13 mouse cellular contexts compared by ENCODE assay signal in the genomic region with DNA sequence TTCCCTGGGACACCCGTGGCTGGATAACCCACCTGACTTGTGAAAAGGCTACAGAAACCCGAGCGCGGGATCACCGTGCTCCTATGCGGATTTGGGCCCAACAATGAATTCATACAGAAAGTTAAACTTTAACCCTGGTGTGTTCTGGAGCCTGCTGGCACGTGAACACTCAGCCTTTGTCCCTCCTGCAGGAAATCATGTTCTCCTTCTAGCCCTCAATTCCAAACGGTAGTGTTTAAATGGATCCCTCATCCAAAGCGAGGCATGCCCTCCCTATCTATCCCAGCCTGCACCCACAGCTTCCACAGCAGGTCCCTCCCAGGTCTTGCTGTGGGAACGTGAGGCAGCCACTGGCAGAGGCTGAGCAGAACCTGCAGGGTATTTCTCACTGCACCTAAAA. TPM values are rescaled to one million over a fixed set of nuclear protein-coding genes. Genes with fewer than 3 reads are reported as not detected.
DNase-seq lines count a peak whose midpoint lies in the region; ATAC-seq and TF ChIP-seq lines count a peak whose summit lies in the region.
"Had no signal": no experiment of that assay in that cellular context is flagged by ENCODE, and none has a peak within 500 bp of the region (broad histone marks: within the 10 kb centered on the region; RNA-seq: fewer than 3 reads in every experiment).

No protein-coding gene starts in this region.

- H3K4me3 ChIP-seq in lung, embryonic 16.5 days (ENCODE audit: low read length) = no peak overlapping the region
- no peak overlapping the region for H3K4me3 ChIP-seq in layer of hippocampus, adult 2 months
- H3K4me3 ChIP-seq: erythroblast, embryonic 14.5 days; heart, embryonic 15.5 days; megakaryocyte, embryonic 14.5 days; neural tube, embryonic 12.5 days had no signal

- peak; percentile 1 for DNase-seq in adrenal gland, adult 2 months
- DNase-seq in adrenal gland, postnatal 10 days = no peak
- DNase-seq in lung, postnatal 36 days = no peak
- DNase-seq in kidney, postnatal 25 days = peak; percentile 54 to 74
- DNase-seq in yolk sac, embryonic 10.5 days (ENCODE audit: low spot score) = peak; percentile 54
- no peak for DNase-seq in layer of hippocampus, adult 2 months (ENCODE audit: low spot score in 2 of 2)
- no peak for DNase-seq in heart, adult 8-10 months (ENCODE audit: low spot score)
- DNase-seq: cerebellum, postnatal 36 days had no signal

- 55% methylated on average over 10 of the region's 10 CpGs for WGBS in lung, embryonic 16.5 days

- no peak overlapping the region for H3K4me2 ChIP-seq in lung, embryonic 16.5 days (ENCODE audit: low read depth, low read length)
- H3K4me2 ChIP-seq: heart, embryonic 15.5 days; neural tube, embryonic 12.5 days had no signal

- no peaks in the 10 kb centered on the region for H3K4me1 ChIP-seq in lung, embryonic 16.5 days (replicated peaks; ENCODE audit: control insufficient read depth, insufficient read depth, low read length)
- H3K4me1 ChIP-seq: megakaryocyte, embryonic 14.5 days had no signal

- no peaks in the 10 kb centered on the region for H3K27me3 ChIP-seq in lung, embryonic 16.5 days (ENCODE audit: control insufficient read depth, insufficient read depth, low read depth, low read length)
- H3K27me3 ChIP-seq: heart, embryonic 15.5 days; megakaryocyte, embryonic 14.5 days; neural tube, embryonic 12.5 days had no signal

- no peaks in the 10 kb centered on the region for H3K36me3 ChIP-seq in lung, embryonic 16.5 days (ENCODE audit: control insufficient read depth, insufficient read depth, low read length)

- no peak for TF ChIP-seq CTCF in layer of hippocampus, adult 2 months (conservative IDR thresholded peaks at IDR 0.05)

- peak; percentile 31; the same call in 1 of the 2 replicates for ATAC-seq in lung, embryonic 16.5 days (ENCODE audit: low read depth)

- H3K9me3 ChIP-seq in lung, embryonic 16.5 days (ENCODE audit: control insufficient read depth, low read length) = no peaks in the 10 kb centered on the region
- H3K9me3 ChIP-seq: heart, embryonic 15.5 days; megakaryocyte, embryonic 14.5 days; neural tube, embryonic 12.5 days had no signal

- no peak overlapping the region for H3K9ac ChIP-seq in lung, embryonic 16.5 days (ENCODE audit: low read length)
- H3K9ac ChIP-seq: heart, embryonic 15.5 days; neural tube, embryonic 12.5 days had no signal

- peak overlapping the region; percentile 54; the same call in 1 of the 2 replicates for H3K27ac ChIP-seq in lung, embryonic 16.5 days (ENCODE audit: low read length)
- H3K27ac ChIP-seq in layer of hippocampus, adult 2 months = no peak overlapping the region
- H3K27ac ChIP-seq: heart, embryonic 15.5 days; neural tube, embryonic 12.5 days had no signal

RNA-seq across cellular contexts. Expression of a gene that starts 30.0 kb away (rescaled TPM):
- total RNA-seq in adrenal gland, adult 2 months (2021) = 1 to 10 TPM; 4.7 to 6.1 TPM
- polyA plus RNA-seq in adrenal gland, adult 2 months (2012; rRNA removed) = 1.2 and 3.0 TPM in 2 replicates
- total RNA-seq in adrenal gland, postnatal 10 days (2021) = 10 to 100 TPM in 1 of 2 experiments, 1 to 10 TPM in 1; 9.5 to 10.2 TPM
- polyA plus RNA-seq in lung, embryonic 16.5 days (2015; fragmentation: Nextera tagmentation; extraction: Ambion mirVana) = 3.5 and 4.1 TPM in 2 replicates
- under 1 TPM; 0.79 to 0.92 TPM for total RNA-seq in layer of hippocampus, adult 2 months (2021)
- total RNA-seq in heart, adult 8-10 months (2022) = 1 to 10 TPM; 2.7 to 4.6 (median 3.0) TPM
- polyA plus RNA-seq: erythroblast, embryonic 14.5 days had no signal

Comparison
In these comparisons a context has a peak if more than half of its experiments do, and no peak if none do; other contexts are left out.
1. DNase-seq: peak in adrenal gland, adult 2 months (single experiment), kidney, postnatal 25 days (2 of 2) and yolk sac, embryonic 10.5 days (single experiment); none in adrenal gland, postnatal 10 days (single experiment), lung, postnatal 36 days (single experiment), layer of hippocampus, adult 2 months (0 of 2) and heart, adult 8-10 months (single experiment).